Mouse (Mus musculus) embryonic stem cell, embryonic (primary cell): ENCODE measurements at regions not wholly inside any gene's neighbourhood (a gene's known extent, or its start where the extent isn't known, plus 50 kb on each side); places are given as distances from the start of the nearest gene placed in this dataset.

ENCODE experiments used
- CTCF ChIA-PET, 4 experiments: fragments of 300-600 bp in 2 of 4; fragments of 350-600 bp in 2 of 4; sonication (Branson Sonifier 250); formaldehyde crosslinking; loops; one replicate each; lab custom pipeline; 2022; ENCODE audit warnings: inconsistent platforms in 2 of 4; lab: Charles Lee
- POLR2A ChIA-PET, 4 experiments: fragments of 300-600 bp in 2 of 4; fragments of 350-600 bp in 2 of 4; sonication (Branson Sonifier 250); formaldehyde crosslinking; loops; one replicate each; lab custom pipeline; 2022; ENCODE audit warnings: antibody characterized with exemption in 4 of 4, inconsistent platforms in 1 of 4; lab: Charles Lee

GRCm38 (mm10) chr17:54821059-54821458 lies 522.2 kb upstream of the Slc5a7 start:
- ChIA-PET CTCF (no interaction called here), POLR2A (interaction anchor here in 1 of 4 experiments (0.7 kb wide), 1 partner anchor 134 kb away, joined by 5 read pairs; no protein-coding TSS in a partner anchor)

GRCm38 (mm10) chr17:54853631-54854030 lies 554.8 kb upstream of the Slc5a7 start:
- ChIA-PET CTCF (no interaction called here), POLR2A (no interaction called here)

- CTCF ChIA-PET: no interaction called here
- POLR2A ChIA-PET: no interaction called here
These were observed 549.0 kb upstream of the St6gal2 start for GRCm38 (mm10) chr17:54896198-54896597.

- ChIA-PET POLR2A (no interaction called here), CTCF (no interaction called here)
These were observed 515.9 kb upstream of the St6gal2 start for GRCm38 (mm10) chr17:54929181-54929715.

- CTCF ChIA-PET: no interaction called here
- POLR2A ChIA-PET: no interaction called here
These were observed 501.7 kb upstream of the St6gal2 start for GRCm38 (mm10) chr17:54943380-54944047.

- ChIA-PET POLR2A (interaction anchor here in 2 of 4 experiments (0.5 to 0.6 kb wide), 2 partner anchors 166 to 237 kb away, joined by 3 to 4 read pairs; no protein-coding TSS in a partner anchor), CTCF (no interaction called here)
These were observed 500.8 kb upstream of the St6gal2 start for GRCm38 (mm10) chr17:54944288-54944931.
